Mouse (Mus musculus): ENCODE measurements around the gene Cers6.

- no peak for TF ChIP-seq CTCF (IDR thresholded peaks at IDR 0.05; ENCODE audit: control insufficient read depth, insufficient read depth, low read length)
- TF ChIP-seq POLR2A (IDR thresholded peaks at IDR 0.05; ENCODE audit: borderline replicate concordance, control insufficient read depth, low read depth, low read length), result no peak
These were observed 114.0 kb downstream of the Cers6 start for GRCm38 (mm10) chr2:68975286-68975685.

Data from bone marrow, adult 2 months (tissue).